Mouse (Mus musculus) stomach, embryonic 15.5 days (tissue): ENCODE results near the gene Ints2. TPM values are rescaled to one million over a fixed set of nuclear protein-coding genes. Genes with fewer than 3 reads are reported as not detected.
"Not testable (repeated sequence)": the region's sequence is repeated elsewhere in the genome, so short reads cannot be mapped to it uniquely, and the experiment has no call there.

ENCODE experiments used
- ATAC-seq: fragments of 200-750 bp; cut with Nextera tagmentation; 2 replicates; pipeline ENCODE4 v1.8.0; 2017; ENCODE audit warnings: low read depth, moderate number of reproducible peaks, moderate TSS enrichment; ENCODE audit not compliant: insufficient read depth, low FRiP score
- H3K27ac ChIP-seq: fragments of 300-500 bp; sonication (generic); 2 replicates; pipeline ENCODE4 v1.5.1; 2015; ENCODE audit warnings: mild to moderate bottlenecking, inconsistent platforms
- H3K27me3 ChIP-seq: fragments of 300-500 bp; sonication (generic); replicated peaks from 2 replicates; pipeline ENCODE4 v1.6.1; 2015; ENCODE audit warnings: inconsistent platforms
- H3K36me3 ChIP-seq: fragments of 300-500 bp; sonication (generic); 2 replicates; pipeline ENCODE4 v1.6.1; 2015; ENCODE audit warnings: inconsistent platforms
- H3K4me1 ChIP-seq: fragments of 300-500 bp; sonication (generic); 2 replicates; pipeline ENCODE4 v1.6.1; 2015; ENCODE audit warnings: inconsistent platforms
- H3K4me2 ChIP-seq: fragments of 300-500 bp; sonication (generic); 2 replicates; pipeline ENCODE4 v1.6.1; 2015; ENCODE audit warnings: mild to moderate bottlenecking, inconsistent platforms
- H3K4me3 ChIP-seq: fragments of 300-500 bp; sonication (generic); replicated peaks from 2 replicates; pipeline ENCODE4 v1.5.1; 2015; ENCODE audit warnings: inconsistent platforms
- H3K9ac ChIP-seq: fragments of 300-500 bp; sonication (generic); 2 replicates; pipeline ENCODE4 v1.6.1; 2015; ENCODE audit warnings: inconsistent platforms
- H3K9me3 ChIP-seq: fragments of 300-500 bp; sonication (generic); 2 replicates; pipeline ENCODE4 v1.6.1; 2016; ENCODE audit warnings: inconsistent platforms
- WGBS: fragments of 180-500 bp; shearing (Covaris S2); methylation state at CpG from one replicate; pipeline ENCODE4 v1.1.7; 2015; 5-methylcytosine and 5-hydroxymethylcytosine counted together
- polyA plus RNA-seq: library from polyadenylated mRNA; unstranded; fragments of >200 nt; fragmentation: Nextera tagmentation; extraction: Ambion mirVana; gene quantifications from 2 replicates; pipeline ENCODE4 v1.2.1, GENCODE M21; 2015

The Ints2 gene
- polyA plus RNA-seq, 1 experiment from 2014 or later = 21.4 TPM

GRCm38 (mm10) chr11:86209123-86209522 is 48.3 kb downstream of the Ints2 start:
- Histone ChIP-seq H3K9ac (no peak overlapping the region), H3K4me2 (no peak overlapping the region), H3K4me3 (no peak overlapping the region), H3K36me3 (peaks cover 45% of the 10 kb centered on the region), H3K4me1 (no peaks in the 10 kb centered on the region), H3K27me3 (no peaks in the 10 kb centered on the region), H3K27ac (no peak overlapping the region), H3K9me3 (no peaks in the 10 kb centered on the region)
- WGBS = 91% methylated on average over 2 of the region's 2 CpGs
- no peak for ATAC-seq

GRCm38 (mm10) chr11:86205876-86206275 is 51.5 kb downstream of the Ints2 start:
- Histone ChIP-seq H3K4me3 (no peak overlapping the region), H3K36me3 (peaks cover 58% of the 10 kb centered on the region), H3K9me3 (no peaks in the 10 kb centered on the region), H3K27ac (no peak overlapping the region), H3K4me1 (no peaks in the 10 kb centered on the region; the same call in 1 of the 2 replicates), H3K27me3 (no peaks in the 10 kb centered on the region), H3K4me2 (no peak overlapping the region), H3K9ac (no peak overlapping the region)
- 94% methylated on average over 4 of the region's 4 CpGs for WGBS
- no peak for ATAC-seq

- WGBS = 96% methylated on average over 5 of the region's 5 CpGs
- H3K27me3 ChIP-seq = no peaks in the 10 kb centered on the region
- no peak overlapping the region for H3K27ac ChIP-seq
- H3K4me2 ChIP-seq = no peak overlapping the region
- peaks cover 58% of the 10 kb centered on the region for H3K36me3 ChIP-seq
- no peaks in the 10 kb centered on the region; the same call in 1 of the 2 replicates for H3K4me1 ChIP-seq
- no peak for ATAC-seq
- H3K9me3 ChIP-seq = no peaks in the 10 kb centered on the region
- no peak overlapping the region for H3K4me3 ChIP-seq
- no peak overlapping the region for H3K9ac ChIP-seq
These were observed 52.3 kb downstream of the Ints2 start for GRCm38 (mm10) chr11:86205031-86205430.

- Histone ChIP-seq H3K27me3 (no peaks in the 10 kb centered on the region), H3K4me2 (peak overlapping the region; percentile 70), H3K9me3 (no peaks in the 10 kb centered on the region), H3K27ac (peak overlapping the region; percentile 95), H3K4me3 (peak overlapping the region; percentile 90), H3K36me3 (peaks cover 42% of the 10 kb centered on the region), H3K9ac (peak overlapping the region; percentile 48), H3K4me1 (no peaks in the 10 kb centered on the region; the same call in 1 of the 2 replicates)
- 35% methylated on average over 16 of the region's 16 CpGs for WGBS
- no peak for ATAC-seq
These were observed 55.3 kb downstream of the Ints2 start for GRCm38 (mm10) chr11:86201901-86202675.

- Histone ChIP-seq H3K27ac (peak within 1 kb of the TSS; percentile 95), H3K4me3 (peak within 1 kb of the TSS; percentile 90), H3K9ac (peak within 1 kb of the TSS; percentile 48), H3K27me3 (no peaks in the 10 kb centered on the region), H3K4me2 (peak within 1 kb of the TSS; percentile 70), H3K4me1 (no peaks in the 10 kb centered on the region; the same call in 1 of the 2 replicates), H3K9me3 (no peaks in the 10 kb centered on the region), H3K36me3 (peaks cover 36% of the 10 kb centered on the region)
- under 1% methylated on average over 60 of the region's 60 CpGs for WGBS
- peak; percentile 98 for ATAC-seq
These were observed 56.2 kb downstream of the Ints2 start, which contains the start of gene Brip1 for GRCm38 (mm10) chr11:86201037-86201786. TSS of gene Brip1 (minus strand) at chr11:86201193.

GRCm38 (mm10) chr11:86200460-86201021 is 56.8 kb downstream of the Ints2 start:
- H3K4me1 ChIP-seq = no peaks in the 10 kb centered on the region; the same call in 1 of the 2 replicates
- no peaks in the 10 kb centered on the region for H3K27me3 ChIP-seq
- no peaks in the 10 kb centered on the region for H3K9me3 ChIP-seq
- 1% methylated on average over 19 of the region's 21 CpGs for WGBS
- peak overlapping the region; percentile 92 for H3K27ac ChIP-seq
- peak overlapping the region; percentile 70 for H3K4me2 ChIP-seq
- H3K4me3 ChIP-seq = peak overlapping the region; percentile 90
- peak overlapping the region; percentile 44; the same call in 1 of the 2 replicates for H3K9ac ChIP-seq
- H3K36me3 ChIP-seq = peaks cover 29% of the 10 kb centered on the region
- ATAC-seq = peak; percentile 62

- peaks cover 21% of the 10 kb centered on the region for H3K36me3 ChIP-seq
- H3K4me2 ChIP-seq = peak overlapping the region; percentile 70
- no peak for ATAC-seq
- H3K9me3 ChIP-seq = no peaks in the 10 kb centered on the region
- 43% methylated on average over 4 of the region's 4 CpGs for WGBS
- no peak overlapping the region for H3K4me3 ChIP-seq
- no peaks in the 10 kb centered on the region for H3K27me3 ChIP-seq
- no peaks in the 10 kb centered on the region; the same call in 1 of the 2 replicates for H3K4me1 ChIP-seq
- no peak overlapping the region for H3K27ac ChIP-seq
- H3K9ac ChIP-seq = no peak overlapping the region
These were observed 57.6 kb downstream of the Ints2 start for GRCm38 (mm10) chr11:86199733-86200132.

- H3K27me3 ChIP-seq, ATAC-seq, H3K36me3 ChIP-seq, H3K9me3 ChIP-seq, H3K4me1 ChIP-seq, H3K27ac ChIP-seq, H3K9ac ChIP-seq, H3K4me3 ChIP-seq, H3K4me2 ChIP-seq: not testable (repeated sequence)
- WGBS = 89% methylated on average over 7 of the region's 7 CpGs
These were observed 72.2 kb downstream of the Ints2 start for GRCm38 (mm10) chr11:86185224-86185623.

GRCm38 (mm10) chr11:86175833-86176232 is 81.5 kb downstream of the Ints2 start:
- H3K27ac ChIP-seq = no peak overlapping the region
- H3K4me2 ChIP-seq = no peak overlapping the region
- H3K9ac ChIP-seq = no peak overlapping the region
- no peaks in the 10 kb centered on the region for H3K27me3 ChIP-seq
- ATAC-seq = no peak
- no peaks in the 10 kb centered on the region for H3K36me3 ChIP-seq
- H3K9me3 ChIP-seq = no peaks in the 10 kb centered on the region
- no peak overlapping the region for H3K4me3 ChIP-seq
- 46% methylated on average over 3 of the region's 3 CpGs for WGBS
- H3K4me1 ChIP-seq = no peaks in the 10 kb centered on the region

- H3K4me2 ChIP-seq = no peak overlapping the region
- no peak overlapping the region for H3K4me3 ChIP-seq
- no peak for ATAC-seq
- H3K4me1 ChIP-seq = no peaks in the 10 kb centered on the region
- H3K27me3 ChIP-seq = no peaks in the 10 kb centered on the region
- no peak overlapping the region for H3K9ac ChIP-seq
- H3K36me3 ChIP-seq = no peaks in the 10 kb centered on the region
- H3K27ac ChIP-seq = no peak overlapping the region
- WGBS = 52% methylated on average over 2 of the region's 2 CpGs
- no peaks in the 10 kb centered on the region for H3K9me3 ChIP-seq
These were observed 83.2 kb downstream of the Ints2 start for GRCm38 (mm10) chr11:86174173-86174572.

GRCm38 (mm10) chr11:86170743-86171142 is 86.6 kb downstream of the Ints2 start:
- Histone ChIP-seq H3K9ac (no peak overlapping the region), H3K36me3 (no peaks in the 10 kb centered on the region), H3K4me2 (no peak overlapping the region), H3K4me1 (no peaks in the 10 kb centered on the region), H3K27me3 (no peaks in the 10 kb centered on the region), H3K4me3 (no peak overlapping the region), H3K9me3 (no peaks in the 10 kb centered on the region), H3K27ac (no peak overlapping the region)
- no peak for ATAC-seq
- 77% methylated on average over 2 of the region's 2 CpGs for WGBS
